ENCODE assay signal across 9 mouse cellular contexts in the genomic region with DNA sequence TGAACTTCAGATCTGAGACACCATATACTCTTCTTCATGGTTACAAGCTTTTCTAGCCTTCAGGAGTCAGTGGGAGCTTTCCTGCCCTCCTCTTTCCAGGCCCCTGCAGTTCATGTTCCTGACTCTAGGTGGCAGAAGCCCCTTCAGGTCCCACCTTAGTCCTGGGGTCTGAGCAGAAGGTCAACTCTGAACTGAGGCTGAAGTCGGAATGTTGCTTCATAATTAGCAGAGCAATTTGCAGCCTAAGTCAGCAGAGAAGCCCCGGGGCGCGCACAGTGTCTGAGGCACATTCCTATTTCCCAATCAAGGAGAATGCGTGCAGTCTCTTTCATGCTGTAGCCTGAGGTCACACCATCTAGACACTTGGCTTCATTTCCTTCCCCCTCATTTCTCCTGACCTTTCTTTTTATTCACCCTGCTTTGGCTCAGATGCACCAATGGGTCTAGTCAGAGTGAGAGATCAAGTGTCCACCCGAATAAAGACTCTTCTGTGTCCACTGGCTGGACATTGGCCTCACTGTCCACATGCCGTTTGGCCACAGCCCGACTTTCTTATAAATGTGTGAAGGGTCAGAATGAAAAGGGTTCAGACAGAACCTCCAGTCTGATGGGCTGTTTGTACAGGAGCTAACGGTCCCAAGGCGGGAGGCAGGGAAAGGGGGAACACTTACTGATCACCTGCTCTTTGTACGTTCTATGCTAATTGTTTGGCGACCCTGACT. TPM values are rescaled to one million over a fixed set of nuclear protein-coding genes. Genes with fewer than 3 reads are reported as not detected.
DNase-seq lines count a peak whose midpoint lies in the region; ATAC-seq and TF ChIP-seq lines count a peak whose summit lies in the region.
"Had no signal": no experiment of that assay in that cellular context is flagged by ENCODE, and none has a peak within 500 bp of the region (broad histone marks: within the 10 kb centered on the region; RNA-seq: fewer than 3 reads in every experiment).

No protein-coding gene starts in this region.

- TF ChIP-seq RAD21 in CH12.LX (IDR thresholded peaks at IDR 0.05; ENCODE audit: low read depth, low read length), result peak; percentile 53

- no peak overlapping the region for H3K27ac ChIP-seq in layer of hippocampus, adult 2 months
- no peak overlapping the region for H3K27ac ChIP-seq in CH12.LX (ENCODE audit: insufficient read depth, low read depth)
- H3K27ac ChIP-seq in lung, embryonic 16.5 days (ENCODE audit: low read length), result no peak overlapping the region
- H3K27ac ChIP-seq: embryonic facial prominence, embryonic 13.5 days; limb, embryonic 13.5 days had no signal

- dilution Hi-C loops in CH12.LX (cut with MboI; ENCODE audit: extremely low pct_ligation_motif_present, extremely low pct_unique_long_range_greater_than_20kb, low sequenced_read_pairs), result no loop called here

- TF ChIP-seq POLR2A in CH12.LX (IDR thresholded peaks at IDR 0.05; ENCODE audit: low read depth, low read length), result no peak

- no peaks in the 10 kb centered on the region for H3K27me3 ChIP-seq in CH12.LX (replicated peaks)
- no peaks in the 10 kb centered on the region for H3K27me3 ChIP-seq in lung, embryonic 16.5 days (ENCODE audit: control insufficient read depth, insufficient read depth, low read depth, low read length)
- H3K27me3 ChIP-seq: embryonic facial prominence, embryonic 13.5 days; limb, embryonic 13.5 days had no signal

- no peak overlapping the region for H3K4me2 ChIP-seq in CH12.LX (ENCODE audit: insufficient read depth, low read depth, poor library complexity, severe bottlenecking)
- H3K4me2 ChIP-seq in lung, embryonic 16.5 days (ENCODE audit: low read depth, low read length), result no peak overlapping the region
- H3K4me2 ChIP-seq: embryonic facial prominence, embryonic 13.5 days; limb, embryonic 13.5 days had no signal

- no peak overlapping the region for H3K9ac ChIP-seq in CH12.LX (ENCODE audit: insufficient read depth, low read depth)
- H3K9ac ChIP-seq in lung, embryonic 16.5 days (ENCODE audit: low read length), result no peak overlapping the region
- H3K9ac ChIP-seq: embryonic facial prominence, embryonic 13.5 days; limb, embryonic 13.5 days had no signal

- no peaks in the 10 kb centered on the region for H3K9me3 ChIP-seq in CH12.LX (replicated peaks; ENCODE audit: low read length)
- no peaks in the 10 kb centered on the region for H3K9me3 ChIP-seq in lung, embryonic 16.5 days (ENCODE audit: control insufficient read depth, low read length)
- H3K9me3 ChIP-seq: embryonic facial prominence, embryonic 13.5 days; limb, embryonic 13.5 days had no signal

- no peaks in the 10 kb centered on the region for H3K36me3 ChIP-seq in CH12.LX (replicated peaks in 1 of 2; ENCODE audit: control insufficient read depth in 1 of 2, insufficient read depth in 1 of 2, low read length in 1 of 2)
- no peaks in the 10 kb centered on the region for H3K36me3 ChIP-seq in lung, embryonic 16.5 days (ENCODE audit: control insufficient read depth, insufficient read depth, low read length)
- H3K36me3 ChIP-seq: embryonic facial prominence, embryonic 13.5 days; limb, embryonic 13.5 days had no signal

- ATAC-seq in lung, embryonic 16.5 days (ENCODE audit: low read depth), result peak; percentile 34; the same call in 1 of the 2 replicates

- intact Hi-C loops in gastrocnemius, postnatal 14 days (cut with DNase I; ENCODE audit: low total_unique reads), result loop anchor here (10.0 kb wide), 1 partner anchor 1050 kb away; no protein-coding TSS in a partner anchor

- TF ChIP-seq CTCF in layer of hippocampus, adult 2 months (conservative IDR thresholded peaks at IDR 0.05), result peak; percentile 91
- TF ChIP-seq CTCF in CH12.LX (conservative IDR thresholded peaks at IDR 0.05 in 1 of 2, IDR thresholded peaks at IDR 0.05 in 1 of 2; ENCODE audit: low read depth in 2 of 2, low read length in 2 of 2), result peak; percentile 64 to 79

- in situ Hi-C loops in CH12.LX (cut with MboI; ENCODE audit: low pct_ligation_motif_present, low pct_unique_long_range_greater_than_20kb, low sequenced_read_pairs), result no loop called here

- DNase-seq in layer of hippocampus, adult 2 months (ENCODE audit: low spot score in 2 of 2), result peak in 1 of 2 experiments; percentile 29
- no peak for DNase-seq in layer of hippocampus, postnatal 14 days (ENCODE audit: low spot score in 2 of 2)
- DNase-seq in CH12.LX (ENCODE audit: extremely low read depth) (peak; percentile 21), NIH3T3 (ENCODE audit: low read depth) (peak; percentile 36)
- DNase-seq in gastrocnemius, postnatal 14 days, result peak; percentile 36
- DNase-seq in c-Kit-positive CD71-positive TER-119-positive erythroid progenitor cells, embryonic 14.5 days (ENCODE audit: low spot score), result no peak

- no peak for TF ChIP-seq EP300 in CH12.LX (IDR thresholded peaks at IDR 0.05; ENCODE audit: low read length)

- peaks cover 0 to 12% of the 10 kb centered on the region in 2 experiments; a peak in 1 of 4 replicates for H3K4me1 ChIP-seq in CH12.LX (ENCODE audit: control insufficient read depth in 1 of 2, insufficient read depth in 2 of 2)
- H3K4me1 ChIP-seq in lung, embryonic 16.5 days (replicated peaks; ENCODE audit: control insufficient read depth, insufficient read depth, low read length), result no peaks in the 10 kb centered on the region
- H3K4me1 ChIP-seq: embryonic facial prominence, embryonic 13.5 days had no signal

- H3K79me2 ChIP-seq in CH12.LX (replicated peaks; ENCODE audit: control insufficient read depth, extremely low read depth, insufficient read depth, poor library complexity, severe bottlenecking), result no peaks in the 10 kb centered on the region

- WGBS in lung, embryonic 16.5 days, result 75% methylated on average over 12 of the region's 12 CpGs

- no peak overlapping the region for H3K4me3 ChIP-seq in layer of hippocampus, adult 2 months
- no peak overlapping the region for H3K4me3 ChIP-seq in CH12.LX (replicated peaks in 1 of 3; ENCODE audit: low read depth in 2 of 3, low read length in 2 of 3, poor library complexity in 1 of 3)
- no peak overlapping the region for H3K4me3 ChIP-seq in lung, embryonic 16.5 days (ENCODE audit: low read length)
- H3K4me3 ChIP-seq: embryonic facial prominence, embryonic 13.5 days; limb, embryonic 13.5 days had no signal

TF ChIP-seq in CH12.LX, 34 proteins besides CTCF, POLR2A, EP300 and RAD21:
- no peak for TF ChIP-seq HCFC1 (IDR thresholded peaks at IDR 0.05; ENCODE audit: low read depth, low read length)
- TF ChIP-seq ZC3H11A (IDR thresholded peaks at IDR 0.05; ENCODE audit: low read depth, low read length), result no peak
- peak; percentile 41; the same call in 1 of the 2 replicates for TF ChIP-seq SMC3 (IDR thresholded peaks at IDR 0.05; ENCODE audit: low read depth, low read length)

RNA-seq across cellular contexts. Expression of gene Tmem72, which starts 58.4 kb away (rescaled TPM):
- total RNA-seq in layer of hippocampus, adult 2 months (2021), result under 1 TPM; 0.59 to 0.82 TPM
- total RNA-seq in layer of hippocampus, postnatal 14 days (2021), result 1 to 10 TPM in 1 of 2 experiments, under 1 TPM in 1; 0.31 to 9.2 TPM
- total RNA-seq in CH12.LX (2012; rRNA removed), result 0.04 TPM in 2 replicates
- total RNA-seq in CH12.LX (2014; rRNA removed), result 0.01 TPM in 2 replicates
- polyA plus RNA-seq in CH12.LX (2012; ENCODE audit: insufficient read length, low read depth), result 0.01 TPM in 2 replicates
- under 1 TPM in 1 of 2 experiments, not detected in 1; 0.02 TPM for total RNA-seq in gastrocnemius, postnatal 14 days (2021)
- polyA plus RNA-seq in lung, embryonic 16.5 days (2015; fragmentation: Nextera tagmentation; extraction: Ambion mirVana), result 0.05 and 0.06 TPM in 2 replicates

Comparison
In these comparisons a context has a peak if more than half of its experiments do, and no peak if none do; other contexts are left out.
1. DNase-seq: peak in CH12.LX (single experiment), NIH3T3 (single experiment) and gastrocnemius, postnatal 14 days (single experiment); none in layer of hippocampus, postnatal 14 days (0 of 2) and c-Kit-positive CD71-positive TER-119-positive erythroid progenitor cells, embryonic 14.5 days (single experiment).